Mouse (Mus musculus) thymus, adult 2 months (tissue): Measurements from ENCODE around the gene Ccdc34. TPM values are rescaled to one million over a fixed set of nuclear protein-coding genes. Genes with fewer than 3 reads are reported as not detected.

Source experiments
- DNase-seq: peaks from one replicate; pipeline ENCODE4 v3.0.0; 2021
- H3K27ac ChIP-seq: fragments of 200-500 bp; 2 replicates; pipeline ENCODE4 v1.5.1; 2012; ENCODE audit warnings: low read length, control low read depth; ENCODE audit not compliant: control insufficient read depth, insufficient read depth
- H3K27me3 ChIP-seq: fragments of 200-500 bp; 2 replicates; pipeline ENCODE4 v1.6.1; 2012; ENCODE audit warnings: mild to moderate bottlenecking, low read length, moderate library complexity, mixed read lengths; ENCODE audit not compliant: control insufficient read depth, insufficient read depth
- H3K36me3 ChIP-seq: fragments of 200-500 bp; 2 replicates; pipeline ENCODE4 v1.6.1; 2012; ENCODE audit warnings: mild to moderate bottlenecking, low read length, moderate library complexity; ENCODE audit not compliant: control insufficient read depth, insufficient read depth
- H3K4me1 ChIP-seq: fragments of 200-500 bp; replicated peaks from 2 replicates; pipeline ENCODE4 v1.6.1; 2012; ENCODE audit warnings: low read length; ENCODE audit not compliant: control insufficient read depth, insufficient read depth
- H3K4me3 ChIP-seq: fragments of 200-500 bp; 2 replicates; pipeline ENCODE4 v1.5.1; 2012; ENCODE audit warnings: mild to moderate bottlenecking, low read length, control low read depth, moderate library complexity; ENCODE audit not compliant: control insufficient read depth, insufficient read depth
- CTCF ChIP-seq: fragments of 200-500 bp; IDR thresholded peaks from 2 replicates; pipeline ENCODE4 v1.5.1; 2012; ENCODE audit warnings: mild to moderate bottlenecking, control low read depth, low read length, moderate library complexity, borderline replicate concordance; ENCODE audit not compliant: control insufficient read depth, poor library complexity, insufficient read depth; ENCODE audit errors: extremely low read depth
- POLR2A ChIP-seq: fragments of 200-500 bp; IDR thresholded peaks from 2 replicates; pipeline ENCODE4 v1.6.1; 2012; ENCODE audit warnings: mild to moderate bottlenecking, low read length, control low read depth, moderate library complexity; ENCODE audit not compliant: control insufficient read depth, poor library complexity, insufficient read depth; ENCODE audit errors: extremely low read depth
- WGBS: fragments of 180-500 bp; shearing (Covaris S2); methylation state at CpG from one replicate; pipeline ENCODE4 v1.1.7; 2018; 5-methylcytosine and 5-hydroxymethylcytosine counted together
- polyA plus RNA-seq: library from polyadenylated mRNA; depleted of rRNA; stranded (reverse); fragments of >200 nt; gene quantifications from 2 replicates; pipeline ENCODE4 v1.2.3, GENCODE M21; 2012; rRNA removed

The Ccdc34 gene
- polyA plus RNA-seq, 1 experiment: 17.8 TPM

DNA sequence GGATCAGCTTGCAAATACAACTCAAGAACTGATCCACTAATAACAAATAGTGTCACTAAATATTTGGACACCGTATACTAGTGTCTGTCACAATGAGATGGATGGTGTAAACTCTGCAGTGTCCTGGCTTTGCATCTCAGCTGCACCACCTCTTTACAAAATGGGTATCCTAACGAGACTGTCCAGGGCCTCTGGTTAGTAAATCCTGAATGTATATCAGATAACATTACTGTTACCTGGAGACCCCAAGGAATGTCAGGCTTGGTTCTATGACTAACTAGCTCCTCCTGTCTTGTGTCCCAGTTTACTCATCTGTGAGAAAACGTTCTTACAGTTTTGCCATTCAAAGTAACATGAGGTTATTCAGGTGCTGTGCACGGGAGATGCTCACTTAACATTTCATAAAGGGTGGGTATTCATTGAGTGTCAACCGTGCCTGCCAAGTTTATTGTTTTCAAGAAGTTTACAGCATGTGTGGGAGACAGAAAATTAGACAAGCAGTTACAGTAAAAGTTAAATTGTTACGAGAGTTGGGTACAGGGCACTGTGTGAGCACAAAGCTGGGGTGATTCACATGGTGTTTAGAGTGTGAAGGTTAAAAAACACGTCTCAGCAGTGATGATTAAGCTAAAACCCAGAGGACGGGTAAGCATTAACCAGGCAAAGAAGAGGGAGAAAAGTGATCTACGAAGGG is 197.5 kb downstream of the Ccdc34 start:
- WGBS: 75% methylated on average over 9 of the region's 9 CpGs
- H3K27me3 ChIP-seq: no peaks in the 10 kb centered on the region
- no peak overlapping the region for H3K27ac ChIP-seq
- no peaks in the 10 kb centered on the region for H3K36me3 ChIP-seq
- no peak overlapping the region for H3K4me3 ChIP-seq
- TF ChIP-seq CTCF (no peak), POLR2A (no peak)
- no peak for DNase-seq
- H3K4me1 ChIP-seq: no peaks in the 10 kb centered on the region

DNA sequence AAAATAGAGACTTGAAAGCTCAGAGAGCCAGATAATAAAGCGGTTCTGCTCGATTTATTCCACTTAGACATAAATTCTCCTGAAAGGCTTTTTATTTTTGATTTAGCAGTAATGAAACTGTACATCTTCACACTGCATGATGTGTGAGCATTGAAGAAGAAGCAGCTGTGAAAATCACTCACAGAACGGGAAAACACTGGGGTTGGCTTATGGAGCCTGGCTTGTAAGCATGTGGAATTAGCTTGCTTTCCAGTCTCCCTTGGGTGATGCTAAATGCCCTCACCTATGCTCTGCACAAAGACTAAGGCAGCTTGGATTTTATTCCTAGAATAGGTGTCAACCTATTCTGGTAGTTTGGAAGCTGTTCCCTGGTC is 198.1 kb downstream of the Ccdc34 start:
- H3K4me3 ChIP-seq: no peak overlapping the region
- no peaks in the 10 kb centered on the region for H3K27me3 ChIP-seq
- no peak overlapping the region for H3K27ac ChIP-seq
- H3K4me1 ChIP-seq: no peaks in the 10 kb centered on the region
- DNase-seq: no peak
- WGBS: 90% methylated on average over 3 of the region's 3 CpGs
- no peaks in the 10 kb centered on the region for H3K36me3 ChIP-seq
- TF ChIP-seq CTCF: no peak
- no peak for TF ChIP-seq POLR2A

DNA sequence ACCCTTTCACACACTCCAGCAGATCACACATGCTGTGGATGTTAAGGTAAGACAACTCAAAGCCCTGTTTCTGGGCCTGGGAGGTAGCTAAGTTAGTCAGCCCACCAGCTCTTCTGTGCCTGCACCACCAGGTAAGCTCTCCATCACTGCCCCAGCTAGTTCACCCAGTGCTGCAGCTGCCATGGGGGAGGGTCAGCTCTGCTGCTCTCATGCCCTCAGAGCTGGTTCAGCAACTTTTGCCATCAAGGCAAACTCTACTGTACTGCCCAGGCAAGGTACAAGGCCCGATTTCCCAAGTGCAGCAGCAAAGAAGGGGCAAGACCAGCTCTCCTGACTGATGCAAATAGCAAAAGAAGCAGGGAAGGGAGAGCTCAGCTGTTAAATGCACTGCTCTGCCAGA is 202.9 kb downstream of the Ccdc34 start:
- WGBS: 96% methylated on average over 1 of the region's 1 CpGs
- TF ChIP-seq POLR2A: no peak
- TF ChIP-seq CTCF: no peak
- no peaks in the 10 kb centered on the region for H3K27me3 ChIP-seq

DNA sequence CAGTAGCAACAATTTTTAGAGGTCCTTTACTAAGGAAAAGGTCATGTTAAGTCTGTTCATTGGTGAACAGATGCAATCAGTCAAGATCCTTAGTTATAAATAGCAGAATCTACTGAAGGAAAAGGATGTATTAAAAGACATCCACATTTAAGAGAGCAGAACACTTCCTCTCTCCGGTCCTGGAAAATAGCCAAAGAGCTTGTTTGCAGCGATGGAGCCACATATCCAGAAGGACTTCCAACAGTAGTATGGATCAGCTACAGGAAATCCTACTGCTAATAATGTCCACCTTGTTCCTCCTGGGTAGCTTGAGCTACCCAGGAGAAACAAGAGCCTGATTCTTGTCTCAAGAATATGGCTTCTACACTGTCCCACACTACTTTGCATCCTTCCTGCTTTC is 205.2 kb downstream of the Ccdc34 start:
- DNase-seq: no peak
- TF ChIP-seq CTCF (no peak), POLR2A (no peak)
- H3K4me3 ChIP-seq: no peak overlapping the region
- no peak overlapping the region for H3K27ac ChIP-seq
- H3K36me3 ChIP-seq: no peaks in the 10 kb centered on the region
- WGBS: 86% methylated on average over 2 of the region's 2 CpGs
- no peaks in the 10 kb centered on the region for H3K27me3 ChIP-seq
- no peaks in the 10 kb centered on the region for H3K4me1 ChIP-seq

More for the DNA sequence above, 202.9 kb downstream of the Ccdc34 start:
- no peaks in the 10 kb centered on the region for H3K36me3 ChIP-seq
- H3K4me1 ChIP-seq: no peaks in the 10 kb centered on the region
- no peak for DNase-seq
- no peak overlapping the region for H3K27ac ChIP-seq
- no peak overlapping the region for H3K4me3 ChIP-seq

Other genes starting within 250 kb of the Ccdc34 start
- gene Lin7c, start 127.0 kb upstream of the Ccdc34 start, polyA plus RNA-seq: 9.1 and 10.0 TPM in 2 replicates
- gene Lgr4, start 100.2 kb upstream of the Ccdc34 start, polyA plus RNA-seq: 4.5 and 7.2 TPM in 2 replicates